Mouse (Mus musculus) C2C12 (cell line): ENCODE measurements around the gene F5.

Source experiments
- CTCF ChIP-seq: IDR thresholded peaks from one replicate; pipeline ENCODE4 v1.5.1; 2011; ENCODE audit not compliant: control insufficient read depth, insufficient read depth, insufficient read length
- MAX ChIP-seq: IDR thresholded peaks from one replicate; pipeline ENCODE4 v1.6.1; 2011; ENCODE audit warnings: mild to moderate bottlenecking, control low read depth
- USF1 ChIP-seq: IDR thresholded peaks from one replicate; pipeline ENCODE4 v1.6.1; 2011; ENCODE audit warnings: low read depth, mild to moderate bottlenecking, control low read depth, moderate library complexity

GRCm38 (mm10) chr1:164178429-164178828 is 26.8 kb downstream of the F5 start:
- TF ChIP-seq CTCF (no peak), MAX (no peak), USF1 (no peak)
